Mouse (Mus musculus) stomach, postnatal 0 days (tissue): Measurements from ENCODE around the gene Jmjd7. TPM values are rescaled to one million over a fixed set of nuclear protein-coding genes. Genes with fewer than 3 reads are reported as not detected.
A peak's percentile ranks its signal among the peaks of the same experiment; 100 is the strongest.

Experiments
- ATAC-seq: fragments of 200-750 bp; cut with Nextera tagmentation; 2 replicates; pipeline ENCODE4 v1.8.0; 2017; ENCODE audit not compliant: low FRiP score, low TSS enrichment
- DNase-seq: peaks from one replicate; pipeline ENCODE4 v3.0.0-alpha.2; 2016; ENCODE audit warnings: low spot score
- H3K27ac ChIP-seq: fragments of 300-500 bp; sonication (generic); replicated peaks from 2 replicates; pipeline ENCODE4 v1.5.1; 2014; ENCODE audit warnings: mild to moderate bottlenecking, control low read depth
- H3K27me3 ChIP-seq: fragments of 300-500 bp; sonication (generic); 2 replicates; pipeline ENCODE4 v1.6.1; 2014; ENCODE audit warnings: low read length; ENCODE audit not compliant: control insufficient read depth, insufficient read depth
- H3K36me3 ChIP-seq: fragments of 300-500 bp; sonication (generic); 2 replicates; pipeline ENCODE4 v1.6.1; 2014; ENCODE audit warnings: low read length, mixed read lengths; ENCODE audit not compliant: control insufficient read depth, insufficient read depth
- H3K4me1 ChIP-seq: fragments of 300-500 bp; sonication (generic); replicated peaks from 2 replicates; pipeline ENCODE4 v1.6.1; 2014; ENCODE audit warnings: antibody characterized with exemption; ENCODE audit not compliant: control insufficient read depth, insufficient read depth
- H3K4me2 ChIP-seq: fragments of 300-500 bp; sonication (generic); replicated peaks from 2 replicates; pipeline ENCODE4 v1.6.1; 2014; ENCODE audit warnings: low read depth, mild to moderate bottlenecking, control low read depth, moderate library complexity
- H3K4me3 ChIP-seq: fragments of 300-500 bp; sonication (generic); 2 replicates; pipeline ENCODE4 v1.5.1; 2014; ENCODE audit warnings: low read depth, low read length, control low read depth
- H3K9ac ChIP-seq: fragments of 300-500 bp; sonication (generic); 2 replicates; pipeline ENCODE4 v1.6.1; 2014; ENCODE audit warnings: mild to moderate bottlenecking, low read length, control low read depth, mixed read lengths
- H3K9me3 ChIP-seq: fragments of 300-500 bp; sonication (generic); 2 replicates; pipeline ENCODE4 v1.6.1; 2016; ENCODE audit warnings: low read length; ENCODE audit not compliant: control insufficient read depth
- CTCF ChIP-seq: IDR thresholded peaks from 2 replicates; pipeline ENCODE4 v1.5.1; 2016; ENCODE audit warnings: antibody characterized with exemption, low read depth, mild to moderate bottlenecking, moderate library complexity
- EP300 ChIP-seq: optimal IDR thresholded peaks from 2 replicates; pipeline ENCODE3; 2016; ENCODE audit warnings: antibody characterized with exemption
- WGBS: fragments of 180-500 bp; shearing (Covaris S2); extraction: QIAGEN DNeasy Blood & Tissue Kit; methylation state at CpG from one replicate; pipeline ENCODE4 v1.1.7; 2014; 5-methylcytosine and 5-hydroxymethylcytosine counted together
- polyA plus RNA-seq: library from polyadenylated mRNA; unstranded; fragments of >200 nt; fragmentation: Nextera tagmentation; extraction: Ambion mirVana; gene quantifications from 2 replicates; pipeline ENCODE4 v1.2.1, GENCODE M21; 2015

Gene Jmjd7
- polyA plus RNA-seq, 1 experiment from 2014 or later, result 12.7 TPM

DNA sequence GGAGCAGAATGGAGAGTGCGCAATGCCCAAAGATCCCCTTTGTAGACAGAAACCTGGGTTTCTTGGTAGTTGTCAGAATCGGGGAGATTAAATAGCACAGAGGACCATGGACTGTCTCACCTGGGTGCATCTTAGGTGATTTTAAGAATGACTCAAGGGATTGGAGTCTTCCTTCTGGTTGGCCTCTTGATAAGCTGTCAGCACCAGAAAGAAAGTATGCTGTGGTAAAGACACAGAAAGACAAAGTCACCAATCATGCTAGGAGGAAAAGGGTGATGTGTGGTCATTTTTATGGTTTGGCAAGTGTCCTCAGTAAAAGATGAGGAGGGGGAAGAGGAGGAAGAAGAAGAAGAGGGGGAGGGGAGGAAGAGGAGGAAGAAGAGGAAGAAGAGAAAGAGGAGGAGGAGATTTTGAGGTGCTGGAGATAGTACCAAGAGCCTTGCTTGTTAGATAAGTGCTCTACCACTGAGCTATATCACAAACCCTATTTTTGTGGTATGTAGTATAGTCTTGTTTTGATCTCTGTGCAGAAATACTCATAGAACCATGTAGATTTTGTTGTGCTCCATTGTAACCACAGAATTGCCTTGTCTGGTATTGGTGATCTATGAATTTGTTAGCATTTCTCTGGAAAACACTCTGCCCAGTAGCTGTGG, 13.3 kb upstream of the Jmjd7 start:
- no peaks in the 10 kb centered on the region for H3K4me1 ChIP-seq
- DNase-seq, result no peak
- no peaks in the 10 kb centered on the region for H3K27me3 ChIP-seq
- WGBS, result 95% methylated on average over 2 of the region's 2 CpGs
- no peak overlapping the region for H3K4me3 ChIP-seq
- no peak overlapping the region for H3K9ac ChIP-seq
- ATAC-seq, result no peak
- no peak overlapping the region for H3K4me2 ChIP-seq
- no peak for TF ChIP-seq EP300
- no peak for TF ChIP-seq CTCF
- no peaks in the 10 kb centered on the region for H3K9me3 ChIP-seq
- no peak overlapping the region for H3K27ac ChIP-seq
- peaks cover 3% of the 10 kb centered on the region; the same call in 1 of the 2 replicates for H3K36me3 ChIP-seq

DNA sequence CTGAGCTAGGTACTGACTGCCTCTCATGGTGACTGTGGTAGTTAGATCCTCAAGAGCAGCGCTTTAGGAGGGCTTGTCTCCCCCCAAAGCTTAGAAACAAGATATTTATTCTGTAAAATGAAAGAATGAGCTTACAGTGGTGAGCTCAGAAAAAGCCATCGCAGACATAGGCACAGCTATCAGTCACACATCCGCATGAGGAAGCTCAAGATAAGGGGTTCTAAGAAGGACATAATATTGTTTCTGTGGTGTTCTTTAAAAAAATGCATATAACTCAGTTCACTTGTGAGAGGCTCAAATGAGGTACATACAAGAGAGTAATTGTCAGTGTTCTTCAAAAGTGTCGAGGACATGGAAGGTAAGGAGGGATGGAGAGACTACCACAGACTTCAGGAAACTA, 11.4 kb upstream of the Jmjd7 start:
- peaks cover 9% of the 10 kb centered on the region; the same call in 1 of the 2 replicates for H3K36me3 ChIP-seq
- ATAC-seq (no peak), DNase-seq (no peak)
- no peaks in the 10 kb centered on the region for H3K27me3 ChIP-seq
- TF ChIP-seq EP300, result no peak
- no peak for TF ChIP-seq CTCF
- WGBS, result 94% methylated on average over 4 of the region's 4 CpGs
- H3K9me3 ChIP-seq, result no peaks in the 10 kb centered on the region
- no peak overlapping the region for H3K9ac ChIP-seq
- no peak overlapping the region for H3K4me2 ChIP-seq
- no peak overlapping the region for H3K27ac ChIP-seq
- H3K4me1 ChIP-seq, result no peaks in the 10 kb centered on the region
- H3K4me3 ChIP-seq, result no peak overlapping the region

DNA sequence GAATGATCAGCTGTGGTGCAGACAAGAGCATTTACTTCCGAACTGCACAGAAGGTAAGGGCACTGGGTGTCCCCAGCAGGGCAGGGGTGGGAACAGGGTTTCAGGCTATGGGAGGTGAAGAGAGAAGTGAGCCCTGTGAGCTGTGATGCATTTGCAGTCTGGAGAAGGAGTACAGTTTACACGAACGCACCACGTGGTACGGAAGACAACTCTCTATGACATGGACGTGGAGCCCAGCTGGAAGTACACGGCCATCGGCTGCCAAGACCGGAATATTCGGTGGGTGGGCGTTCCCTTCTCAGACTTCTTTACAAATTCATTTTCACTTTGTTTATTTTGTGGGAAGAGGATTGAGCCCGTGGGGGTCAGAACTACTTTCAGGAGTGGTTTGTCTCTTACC, 9.7 kb upstream of the Jmjd7 start:
- Histone ChIP-seq H3K9me3 (no peaks in the 10 kb centered on the region), H3K4me2 (no peak overlapping the region), H3K27ac (no peak overlapping the region), H3K27me3 (no peaks in the 10 kb centered on the region), H3K4me3 (no peak overlapping the region), H3K9ac (no peak overlapping the region), H3K4me1 (no peaks in the 10 kb centered on the region), H3K36me3 (peaks cover 21% of the 10 kb centered on the region)
- no peak for DNase-seq
- TF ChIP-seq CTCF (no peak), EP300 (no peak)
- 61% methylated on average over 12 of the region's 12 CpGs for WGBS
- ATAC-seq, result peak; percentile 65; the same call in 1 of the 2 replicates

DNA sequence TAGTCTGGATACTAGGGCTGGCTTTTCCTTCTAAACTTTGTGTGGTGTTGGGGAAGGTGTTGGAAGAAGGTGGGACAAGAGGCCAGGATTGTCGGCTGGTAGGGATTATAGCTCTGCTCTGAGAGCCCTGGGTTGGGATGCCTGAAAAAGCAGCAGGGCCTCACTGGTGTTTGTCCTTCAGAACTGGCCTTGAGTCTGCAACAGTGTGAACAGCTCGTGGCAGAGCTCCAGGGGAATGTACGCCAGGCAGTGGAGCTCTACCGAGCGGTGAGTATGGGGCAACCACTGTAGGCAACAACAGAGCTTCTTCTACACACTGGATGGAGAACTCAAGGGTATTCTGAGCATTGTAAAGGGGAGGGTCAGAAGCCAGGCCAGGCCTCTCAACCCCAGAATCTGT, 2.9 kb upstream of the Jmjd7 start:
- Histone ChIP-seq H3K36me3 (peaks cover 21% of the 10 kb centered on the region), H3K9me3 (no peaks in the 10 kb centered on the region), H3K4me3 (no peak overlapping the region), H3K4me1 (no peaks in the 10 kb centered on the region), H3K4me2 (no peak overlapping the region), H3K27ac (no peak overlapping the region), H3K27me3 (no peaks in the 10 kb centered on the region), H3K9ac (no peak overlapping the region)
- no peak for TF ChIP-seq EP300
- TF ChIP-seq CTCF, result no peak
- DNase-seq (no peak), ATAC-seq (no peak)
- 87% methylated on average over 5 of the region's 5 CpGs for WGBS

DNA sequence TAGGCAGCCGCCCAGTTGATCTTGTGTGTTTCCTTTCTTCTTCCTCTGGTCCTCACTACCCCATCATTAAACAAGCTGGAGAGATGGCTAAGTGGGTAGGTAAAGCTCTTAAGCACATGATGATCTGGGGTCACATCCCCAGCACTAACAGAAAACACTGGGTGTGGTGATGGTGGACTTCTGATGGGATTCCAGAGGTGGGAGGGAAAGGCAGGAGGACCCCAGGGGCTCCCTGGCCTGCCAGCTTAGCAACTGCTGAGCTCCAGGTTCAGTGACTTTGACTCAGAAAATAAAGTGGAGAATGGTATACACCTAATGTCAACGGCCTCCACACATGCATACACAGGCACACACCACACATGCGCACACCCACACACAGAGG, 658 bp downstream of the Jmjd7 start:
- Histone ChIP-seq H3K4me2 (peak overlapping the region; percentile 65), H3K4me3 (peak overlapping the region; percentile 68), H3K9ac (peak overlapping the region; percentile 79), H3K27me3 (no peaks in the 10 kb centered on the region), H3K27ac (peak overlapping the region; percentile 93), H3K9me3 (no peaks in the 10 kb centered on the region), H3K4me1 (no peaks in the 10 kb centered on the region), H3K36me3 (peaks cover 6% of the 10 kb centered on the region)
- WGBS, result 34% methylated on average over 3 of the region's 3 CpGs
- TF ChIP-seq EP300 (no peak), CTCF (no peak)
- DNase-seq (no peak), ATAC-seq (no peak)

DNA sequence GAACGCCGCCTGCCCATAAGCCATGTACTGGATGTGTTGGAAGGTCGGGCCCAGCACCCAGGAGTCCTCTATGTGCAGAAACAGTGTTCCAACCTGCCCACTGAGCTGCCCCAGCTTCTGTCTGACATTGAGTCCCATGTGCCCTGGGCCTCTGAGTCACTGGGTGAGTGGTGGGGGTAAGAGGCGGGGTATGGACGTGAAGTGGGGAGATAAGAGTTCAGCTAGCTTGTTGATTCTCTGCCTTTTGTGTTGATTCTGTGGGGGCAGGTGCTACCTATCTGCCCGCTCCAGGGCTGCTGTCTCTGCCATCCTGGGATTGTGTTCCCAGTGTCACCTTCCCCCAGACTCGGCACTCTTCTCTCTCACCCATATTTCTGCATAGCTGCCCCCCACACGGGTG, 3.1 kb downstream of the Jmjd7 start:
- H3K9ac ChIP-seq, result no peak overlapping the region

More for the DNA sequence above, 3.1 kb downstream of the Jmjd7 start:
- ATAC-seq (no peak), DNase-seq (peak; percentile 43)
- WGBS, result 80% methylated on average over 8 of the region's 8 CpGs
- no peaks in the 10 kb centered on the region for H3K9me3 ChIP-seq
- TF ChIP-seq EP300 (no peak), CTCF (no peak)
- H3K4me1 ChIP-seq, result no peaks in the 10 kb centered on the region
- no peak overlapping the region for H3K4me3 ChIP-seq
- peaks cover 3% of the 10 kb centered on the region; the same call in 1 of the 2 replicates for H3K36me3 ChIP-seq
- no peaks in the 10 kb centered on the region for H3K27me3 ChIP-seq
- H3K27ac ChIP-seq, result no peak overlapping the region
- H3K4me2 ChIP-seq, result no peak overlapping the region
